8 mouse cellular contexts compared by ENCODE assay signal in genomic region chr15:9094366-9094750, GRCm38 (mm10). TPM values are rescaled to one million over a fixed set of nuclear protein-coding genes. Genes with fewer than 3 reads are reported as not detected.
A peak's percentile ranks its signal among the peaks of the same experiment; 100 is the strongest.
DNase-seq lines count a peak whose midpoint lies in the region; ATAC-seq and TF ChIP-seq lines count a peak whose summit lies in the region.

No protein-coding gene starts in this region.

- peak; percentile 91 for ATAC-seq in stomach, postnatal 0 days (ENCODE audit: low FRiP score, low TSS enrichment)

- peaks cover 15% of the 10 kb centered on the region for H3K4me1 ChIP-seq in embryonic facial prominence, embryonic 10.5 days
- peaks cover 15% of the 10 kb centered on the region for H3K4me1 ChIP-seq in hindbrain, embryonic 10.5 days (replicated peaks)
- H3K4me1 ChIP-seq in limb, embryonic 10.5 days = peaks cover 8% of the 10 kb centered on the region
- peaks cover 15% of the 10 kb centered on the region for H3K4me1 ChIP-seq in midbrain, embryonic 10.5 days
- H3K4me1 ChIP-seq in stomach, postnatal 0 days (replicated peaks; ENCODE audit: control insufficient read depth, insufficient read depth) = peaks cover 6% of the 10 kb centered on the region; the same call in 1 of the 2 replicates

- no peaks in the 10 kb centered on the region for H3K27me3 ChIP-seq in embryonic facial prominence, embryonic 10.5 days (replicated peaks; ENCODE audit: low read depth, poor library complexity, severe bottlenecking)
- H3K27me3 ChIP-seq in hindbrain, embryonic 10.5 days (ENCODE audit: insufficient read depth, poor library complexity, severe bottlenecking) = no peaks in the 10 kb centered on the region
- no peaks in the 10 kb centered on the region for H3K27me3 ChIP-seq in limb, embryonic 10.5 days (ENCODE audit: low read depth, poor library complexity, severe bottlenecking)
- no peaks in the 10 kb centered on the region for H3K27me3 ChIP-seq in midbrain, embryonic 10.5 days (ENCODE audit: low read depth, poor library complexity, severe bottlenecking)
- H3K27me3 ChIP-seq in stomach, postnatal 0 days (ENCODE audit: control insufficient read depth, insufficient read depth, low read length) = no peaks in the 10 kb centered on the region

- TF ChIP-seq CTCF in stomach, postnatal 0 days (IDR thresholded peaks at IDR 0.05; ENCODE audit: low read depth) = no peak; the same call in 1 of the 2 replicates

- peak overlapping the region; percentile 31; the same call in 1 of the 2 replicates for H3K9ac ChIP-seq in stomach, postnatal 0 days (ENCODE audit: low read length)

- H3K9me3 ChIP-seq in embryonic facial prominence, embryonic 10.5 days = no peaks in the 10 kb centered on the region
- H3K9me3 ChIP-seq in hindbrain, embryonic 10.5 days = no peaks in the 10 kb centered on the region
- H3K9me3 ChIP-seq in limb, embryonic 10.5 days (replicated peaks) = no peaks in the 10 kb centered on the region
- no peaks in the 10 kb centered on the region for H3K9me3 ChIP-seq in midbrain, embryonic 10.5 days (replicated peaks)
- no peaks in the 10 kb centered on the region for H3K9me3 ChIP-seq in stomach, postnatal 0 days (ENCODE audit: control insufficient read depth, low read length)

- H3K27ac ChIP-seq in embryonic facial prominence, embryonic 10.5 days (replicated peaks) = peak overlapping the region; percentile 37
- peak overlapping the region; percentile 62; the same call in 1 of the 2 replicates for H3K27ac ChIP-seq in hindbrain, embryonic 10.5 days
- H3K27ac ChIP-seq in limb, embryonic 10.5 days = 0 out of 2 replicates have a peak overlapping the region, but pooled peaks have one; percentile 4
- H3K27ac ChIP-seq in midbrain, embryonic 10.5 days (replicated peaks) = peak overlapping the region; percentile 46
- H3K27ac ChIP-seq in stomach, postnatal 0 days (replicated peaks) = no peak overlapping the region; the same call in 1 of the 2 replicates

- 16% methylated on average over 13 of the region's 13 CpGs for WGBS in embryonic facial prominence, embryonic 10.5 days
- 28% methylated on average over 13 of the region's 13 CpGs for WGBS in hindbrain, embryonic 10.5 days
- WGBS in limb, embryonic 10.5 days = 21% methylated on average over 13 of the region's 13 CpGs
- WGBS in midbrain, embryonic 10.5 days = 25% methylated on average over 13 of the region's 13 CpGs
- WGBS in stomach, postnatal 0 days = 11% methylated on average over 13 of the region's 13 CpGs

- no peak for TF ChIP-seq EP300 in stomach, postnatal 0 days (optimal IDR thresholded peaks at IDR 0.05)

- peaks cover 81% of the 10 kb centered on the region for H3K36me3 ChIP-seq in embryonic facial prominence, embryonic 10.5 days (replicated peaks)
- H3K36me3 ChIP-seq in hindbrain, embryonic 10.5 days = peaks cover 69% of the 10 kb centered on the region
- peaks cover 86% of the 10 kb centered on the region for H3K36me3 ChIP-seq in limb, embryonic 10.5 days
- H3K36me3 ChIP-seq in midbrain, embryonic 10.5 days = peaks cover 83% of the 10 kb centered on the region
- H3K36me3 ChIP-seq in stomach, postnatal 0 days (ENCODE audit: control insufficient read depth, insufficient read depth, low read length) = 0 out of 2 replicates have a peak, but pooled peaks cover 2% of the 10 kb centered on the region

- peak overlapping the region; percentile 35 for H3K4me3 ChIP-seq in embryonic facial prominence, embryonic 10.5 days
- H3K4me3 ChIP-seq in hindbrain, embryonic 10.5 days = peak overlapping the region; percentile 2; the same call in 1 of the 2 replicates
- no peak overlapping the region for H3K4me3 ChIP-seq in limb, embryonic 10.5 days
- H3K4me3 ChIP-seq in midbrain, embryonic 10.5 days = peak overlapping the region; percentile 16; the same call in 1 of the 2 replicates
- peak overlapping the region; percentile 13; the same call in 1 of the 2 replicates for H3K4me3 ChIP-seq in stomach, postnatal 0 days (ENCODE audit: low read depth, low read length)

- DNase-seq in heart, adult 11 months = peak; percentile 88
- DNase-seq in heart, adult 8-10 months (ENCODE audit: low spot score) = no peak
- DNase-seq in embryonic facial prominence, embryonic 10.5 days (ENCODE audit: low spot score) = peak; percentile 75
- peak; percentile 66 for DNase-seq in hindbrain, embryonic 10.5 days (ENCODE audit: low spot score)
- peak; percentile 45 for DNase-seq in limb, embryonic 10.5 days (ENCODE audit: low spot score)
- DNase-seq in midbrain, embryonic 10.5 days (ENCODE audit: low spot score) = peak; percentile 57
- peak; percentile 76 for DNase-seq in stomach, postnatal 0 days (ENCODE audit: low spot score)
- DNase-seq in testis, postnatal 10 days (ENCODE audit: low spot score) = no peak

- peak overlapping the region; percentile 49 for H3K4me2 ChIP-seq in stomach, postnatal 0 days (replicated peaks; ENCODE audit: low read depth)

RNA-seq across cellular contexts. Expression of gene Nadk2, which starts 23.3 kb away (rescaled TPM):
- 10 to 100 TPM; 71.5 to 94.8 (median 72.6) TPM for total RNA-seq in heart, adult 8-10 months (2022)
- 35.2 and 36.1 TPM in 2 replicates for polyA plus RNA-seq in embryonic facial prominence, embryonic 10.5 days (2016; fragmentation: Nextera tagmentation; extraction: Ambion mirVana)
- 26.8 and 31.0 TPM in 2 replicates for polyA plus RNA-seq in hindbrain, embryonic 10.5 days (2016; fragmentation: Nextera tagmentation; extraction: Ambion mirVana)
- polyA plus RNA-seq in limb, embryonic 10.5 days (2016; fragmentation: Nextera tagmentation; extraction: Ambion mirVana) = 29.2 and 30.8 TPM in 2 replicates
- 31.8 and 36.1 TPM in 2 replicates for polyA plus RNA-seq in midbrain, embryonic 10.5 days (2016; fragmentation: Nextera tagmentation; extraction: Ambion mirVana)
- 13.3 and 13.7 TPM in 2 replicates for polyA plus RNA-seq in stomach, postnatal 0 days (2015; fragmentation: Nextera tagmentation; extraction: Ambion mirVana)

RNA-seq across cellular contexts. Expression of gene Lmbrd2, which starts 46.0 kb away (rescaled TPM):
- 10 to 100 TPM; 12.8 to 14.6 (median 13.6) TPM for total RNA-seq in heart, adult 8-10 months (2022)
- 1.9 and 2.6 TPM in 2 replicates for polyA plus RNA-seq in embryonic facial prominence, embryonic 10.5 days (2016; fragmentation: Nextera tagmentation; extraction: Ambion mirVana)
- polyA plus RNA-seq in hindbrain, embryonic 10.5 days (2016; fragmentation: Nextera tagmentation; extraction: Ambion mirVana) = 1.8 and 2.6 TPM in 2 replicates
- polyA plus RNA-seq in limb, embryonic 10.5 days (2016; fragmentation: Nextera tagmentation; extraction: Ambion mirVana) = 1.3 and 2.0 TPM in 2 replicates
- 1.9 and 2.2 TPM in 2 replicates for polyA plus RNA-seq in midbrain, embryonic 10.5 days (2016; fragmentation: Nextera tagmentation; extraction: Ambion mirVana)
- 2.7 and 3.1 TPM in 2 replicates for polyA plus RNA-seq in stomach, postnatal 0 days (2015; fragmentation: Nextera tagmentation; extraction: Ambion mirVana)

Comparison
In these comparisons a context has a peak if more than half of its experiments do, and no peak if none do; other contexts are left out.
1. DNase-seq: peak in heart, adult 11 months (single experiment), embryonic facial prominence, embryonic 10.5 days (single experiment), hindbrain, embryonic 10.5 days (single experiment), limb, embryonic 10.5 days (single experiment), midbrain, embryonic 10.5 days (single experiment) and stomach, postnatal 0 days (single experiment); none in heart, adult 8-10 months (single experiment) and testis, postnatal 10 days (single experiment).